Mouse (Mus musculus) thymus, postnatal 4 days (tissue): ENCODE results near the gene Trpv4.

ENCODE experiments used
- DNase-seq: peaks from one replicate; pipeline ENCODE4 v3.0.0; 2021

Trpv4 gene

GRCm38 (mm10) chr5:114667228-114667856 lies 9.1 kb upstream of the Trpv4 start:
- peak; percentile 100 for DNase-seq

- no peak for DNase-seq
Observed at GRCm38 (mm10) chr5:114666659-114667058, 8.4 kb upstream of the Trpv4 start.

- DNase-seq: no peak
Observed at GRCm38 (mm10) chr5:114664750-114665149, 6.5 kb upstream of the Trpv4 start.

GRCm38 (mm10) chr5:114664139-114664538 lies 5.9 kb upstream of the Trpv4 start:
- no peak for DNase-seq

GRCm38 (mm10) chr5:114661029-114661428 lies 2.8 kb upstream of the Trpv4 start:
- DNase-seq: no peak

- DNase-seq: no peak
Observed at GRCm38 (mm10) chr5:114657426-114657825, 795 bp downstream of the Trpv4 start.

GRCm38 (mm10) chr5:114656305-114656704 lies 1.9 kb downstream of the Trpv4 start:
- no peak for DNase-seq

- DNase-seq: no peak
Observed at GRCm38 (mm10) chr5:114655721-114656120, 2.5 kb downstream of the Trpv4 start.

GRCm38 (mm10) chr5:114653656-114654437 lies 4.4 kb downstream of the Trpv4 start:
- no peak for DNase-seq

GRCm38 (mm10) chr5:114651449-114651848 lies 6.8 kb downstream of the Trpv4 start:
- no peak for DNase-seq

- no peak for DNase-seq
Observed at GRCm38 (mm10) chr5:114651002-114651401, 7.2 kb downstream of the Trpv4 start.

GRCm38 (mm10) chr5:114648728-114649311 lies 9.4 kb downstream of the Trpv4 start:
- no peak for DNase-seq

- DNase-seq: peak; percentile 58
Observed at GRCm38 (mm10) chr5:114647211-114647974, 10.8 kb downstream of the Trpv4 start.

- DNase-seq: no peak
Observed at GRCm38 (mm10) chr5:114645916-114646315, 12.3 kb downstream of the Trpv4 start.

- DNase-seq: no peak
Observed at GRCm38 (mm10) chr5:114644918-114645317, 13.3 kb downstream of the Trpv4 start.

GRCm38 (mm10) chr5:114640809-114641208 lies 17.4 kb downstream of the Trpv4 start:
- no peak for DNase-seq

GRCm38 (mm10) chr5:114639645-114639957 lies 18.6 kb downstream of the Trpv4 start:
- DNase-seq: no peak

- DNase-seq: peak; percentile 94
Observed at GRCm38 (mm10) chr5:114638769-114639644, 19.2 kb downstream of the Trpv4 start.

- no peak for DNase-seq
Observed at GRCm38 (mm10) chr5:114636091-114636490, 22.1 kb downstream of the Trpv4 start.

GRCm38 (mm10) chr5:114631336-114631735 lies 26.9 kb downstream of the Trpv4 start:
- DNase-seq: peak; percentile 73

- DNase-seq: peak; percentile 89
Observed at GRCm38 (mm10) chr5:114625590-114625989, 32.6 kb downstream of the Trpv4 start.

- DNase-seq: peak; percentile 31
Observed at GRCm38 (mm10) chr5:114620305-114620704, 37.9 kb downstream of the Trpv4 start.
